Mouse (Mus musculus) thymus, adult 2 months (tissue): ENCODE results near the gene Chmp4b. TPM values are rescaled to one million over a fixed set of nuclear protein-coding genes. Genes with fewer than 3 reads are reported as not detected.

Experiments used
- DNase-seq: peaks from one replicate; pipeline ENCODE4 v3.0.0; 2021
- H3K27ac ChIP-seq: fragments of 200-500 bp; 2 replicates; pipeline ENCODE4 v1.5.1; 2012; ENCODE audit warnings: low read length, control low read depth; ENCODE audit not compliant: control insufficient read depth, insufficient read depth
- H3K27me3 ChIP-seq: fragments of 200-500 bp; 2 replicates; pipeline ENCODE4 v1.6.1; 2012; ENCODE audit warnings: mild to moderate bottlenecking, low read length, moderate library complexity, mixed read lengths; ENCODE audit not compliant: control insufficient read depth, insufficient read depth
- H3K36me3 ChIP-seq: fragments of 200-500 bp; 2 replicates; pipeline ENCODE4 v1.6.1; 2012; ENCODE audit warnings: mild to moderate bottlenecking, low read length, moderate library complexity; ENCODE audit not compliant: control insufficient read depth, insufficient read depth
- H3K4me1 ChIP-seq: fragments of 200-500 bp; replicated peaks from 2 replicates; pipeline ENCODE4 v1.6.1; 2012; ENCODE audit warnings: low read length; ENCODE audit not compliant: control insufficient read depth, insufficient read depth
- H3K4me3 ChIP-seq: fragments of 200-500 bp; 2 replicates; pipeline ENCODE4 v1.5.1; 2012; ENCODE audit warnings: mild to moderate bottlenecking, low read length, control low read depth, moderate library complexity; ENCODE audit not compliant: control insufficient read depth, insufficient read depth
- CTCF ChIP-seq: fragments of 200-500 bp; IDR thresholded peaks from 2 replicates; pipeline ENCODE4 v1.5.1; 2012; ENCODE audit warnings: mild to moderate bottlenecking, control low read depth, low read length, moderate library complexity, borderline replicate concordance; ENCODE audit not compliant: control insufficient read depth, poor library complexity, insufficient read depth; ENCODE audit errors: extremely low read depth
- POLR2A ChIP-seq: fragments of 200-500 bp; IDR thresholded peaks from 2 replicates; pipeline ENCODE4 v1.6.1; 2012; ENCODE audit warnings: mild to moderate bottlenecking, low read length, control low read depth, moderate library complexity; ENCODE audit not compliant: control insufficient read depth, poor library complexity, insufficient read depth; ENCODE audit errors: extremely low read depth
- WGBS: fragments of 180-500 bp; shearing (Covaris S2); methylation state at CpG from one replicate; pipeline ENCODE4 v1.1.7; 2018; 5-methylcytosine and 5-hydroxymethylcytosine counted together
- polyA plus RNA-seq: library from polyadenylated mRNA; depleted of rRNA; stranded (reverse); fragments of >200 nt; gene quantifications from 2 replicates; pipeline ENCODE4 v1.2.3, GENCODE M21; 2012

The Chmp4b gene
- polyA plus RNA-seq, 1 experiment, result 83.8 TPM

DNA sequence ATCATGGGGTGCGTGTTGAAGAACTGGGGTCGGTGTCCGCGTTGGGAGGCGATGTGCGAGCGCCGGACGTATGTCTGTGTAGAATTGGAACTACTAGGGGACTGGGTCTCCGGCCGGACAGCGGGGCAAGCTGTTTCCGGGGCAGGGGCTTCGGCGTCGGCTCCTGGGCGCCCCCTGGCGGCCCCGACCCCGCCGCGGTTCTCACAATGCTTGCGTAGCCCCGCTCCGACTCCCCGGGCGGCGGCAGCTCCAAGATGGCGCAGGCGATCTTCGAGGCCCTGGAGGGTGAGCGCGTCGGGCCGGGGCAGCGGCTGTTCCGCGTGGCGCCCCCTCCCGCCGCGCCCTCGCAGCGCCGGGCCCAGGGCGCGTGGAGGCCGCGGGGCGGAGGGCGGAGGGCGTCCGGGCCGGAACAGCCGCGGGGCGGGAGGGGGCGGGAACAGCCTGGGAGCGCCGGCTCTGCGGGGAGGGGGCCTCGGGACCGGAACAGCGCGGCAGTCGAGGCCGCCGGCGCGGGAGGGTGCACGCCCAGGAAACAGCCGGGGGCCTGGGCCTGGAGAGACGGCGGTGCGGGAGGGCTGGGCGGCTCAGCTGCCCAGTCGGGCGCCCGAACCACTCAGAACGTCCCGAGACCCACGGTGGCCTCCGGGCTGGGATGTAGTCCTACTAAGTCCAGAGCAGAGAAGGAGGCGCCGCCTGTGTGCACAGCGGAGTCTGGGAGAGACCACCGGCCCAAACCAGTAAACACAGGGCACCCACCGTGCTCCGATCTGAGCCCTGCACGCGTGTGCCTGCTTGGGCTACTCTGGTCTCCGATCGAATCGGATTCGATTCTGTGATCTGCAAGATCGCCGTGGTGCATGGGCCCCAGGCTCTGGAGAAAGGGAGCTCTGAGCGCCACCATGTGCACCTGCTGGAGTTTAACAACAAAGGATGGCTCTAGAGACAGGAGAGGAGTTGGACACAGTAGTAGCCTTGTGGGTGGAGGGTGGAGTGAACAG, 38.1 kb upstream of the Chmp4b start, which contains the start of the genes Zfp341 and 4930519P11Rik:
Gene Zfp341, plus strand, starts transcription at position 180 of the 998 bp plus-strand sequence.
Gene 4930519P11Rik, minus strand, starts transcription at position 320 of the 998 bp plus-strand sequence.
- TF ChIP-seq POLR2A (peak; percentile 98), CTCF (peak; percentile 98)
- Histone ChIP-seq H3K36me3 (no peaks in the 10 kb centered on the region), H3K4me3 (peak within 1 kb of the TSS; percentile 90), H3K4me1 (peaks cover 43% of the 10 kb centered on the region), H3K27me3 (no peaks in the 10 kb centered on the region), H3K27ac (peak within 1 kb of the TSS; percentile 96)
- peak; percentile 91 for DNase-seq
- under 1% methylated on average over 86 of the region's 98 CpGs for WGBS

- no peak overlapping the region for H3K4me3 ChIP-seq
- H3K36me3 ChIP-seq, result no peaks in the 10 kb centered on the region
- WGBS, result 38% methylated on average over 19 of the region's 19 CpGs
- H3K27ac ChIP-seq, result peak overlapping the region; percentile 78; the same call in 1 of the 2 replicates
- TF ChIP-seq POLR2A (no peak), CTCF (no peak)
- DNase-seq, result no peak
- H3K27me3 ChIP-seq, result no peaks in the 10 kb centered on the region
- peaks cover 34% of the 10 kb centered on the region for H3K4me1 ChIP-seq
Observed at GRCm38 (mm10) chr2:154614841-154615576, 36.5 kb upstream of the Chmp4b start.

DNA sequence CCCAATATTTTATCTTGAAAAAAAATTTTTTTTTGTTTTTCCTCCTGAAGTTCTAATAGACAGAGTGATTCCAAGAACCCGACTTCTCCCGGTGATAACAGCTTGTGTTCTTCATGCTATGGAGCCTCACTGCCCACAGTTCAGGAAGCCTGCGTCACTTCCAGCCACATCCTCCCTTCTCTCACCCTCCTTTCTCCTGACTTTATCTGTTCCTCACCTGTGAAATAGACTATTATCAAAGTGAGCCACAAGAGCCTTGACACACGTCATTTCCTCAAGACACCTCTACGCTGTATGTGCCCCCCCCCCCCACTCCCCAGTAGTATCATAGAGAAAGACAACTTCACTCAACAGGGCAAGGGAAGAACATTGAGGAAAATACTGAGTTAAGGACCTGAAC, 35.8 kb upstream of the Chmp4b start:
- TF ChIP-seq POLR2A (no peak), CTCF (no peak)
- Histone ChIP-seq H3K36me3 (no peaks in the 10 kb centered on the region), H3K4me1 (peaks cover 34% of the 10 kb centered on the region), H3K4me3 (no peak overlapping the region), H3K27ac (peak overlapping the region; percentile 78), H3K27me3 (no peaks in the 10 kb centered on the region)
- 4% methylated on average over 5 of the region's 5 CpGs for WGBS
- peak; percentile 39 for DNase-seq

- Histone ChIP-seq H3K27me3 (no peaks in the 10 kb centered on the region), H3K27ac (peak overlapping the region; percentile 95), H3K4me3 (no peak overlapping the region), H3K4me1 (peaks cover 34% of the 10 kb centered on the region), H3K36me3 (no peaks in the 10 kb centered on the region)
- TF ChIP-seq POLR2A (no peak), CTCF (no peak)
- DNase-seq, result peak; percentile 64
- 10% methylated on average over 3 of the region's 3 CpGs for WGBS
Observed at GRCm38 (mm10) chr2:154617061-154617460, 34.4 kb upstream of the Chmp4b start.

DNA sequence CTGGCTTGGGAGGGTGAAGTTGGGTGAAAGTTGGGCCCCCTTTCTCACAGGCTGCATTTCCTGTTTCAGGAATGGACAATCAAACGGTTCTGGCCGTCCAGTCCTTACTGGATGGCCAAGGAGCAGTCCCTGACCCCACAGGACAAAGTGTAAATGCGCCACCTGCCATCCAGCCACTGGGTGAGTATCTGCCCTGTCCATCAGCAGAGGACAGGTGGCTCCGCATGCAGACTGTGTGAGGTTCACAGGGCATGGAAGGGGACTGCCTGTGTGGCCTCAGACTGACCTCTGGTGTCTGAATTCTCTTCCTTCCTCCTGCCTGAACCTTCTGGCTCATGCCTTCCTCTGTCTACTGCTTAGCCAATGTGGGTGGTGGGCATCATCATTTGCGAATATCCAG, 29.8 kb upstream of the Chmp4b start:
- Histone ChIP-seq H3K27me3 (no peaks in the 10 kb centered on the region), H3K4me1 (peaks cover 8% of the 10 kb centered on the region), H3K27ac (no peak overlapping the region), H3K36me3 (no peaks in the 10 kb centered on the region), H3K4me3 (no peak overlapping the region)
- TF ChIP-seq POLR2A (no peak), CTCF (no peak)
- WGBS, result 94% methylated on average over 5 of the region's 5 CpGs
- no peak for DNase-seq

- Histone ChIP-seq H3K36me3 (no peaks in the 10 kb centered on the region), H3K27me3 (no peaks in the 10 kb centered on the region), H3K4me1 (no peaks in the 10 kb centered on the region), H3K27ac (no peak overlapping the region), H3K4me3 (no peak overlapping the region)
- no peak for TF ChIP-seq CTCF
- TF ChIP-seq POLR2A, result no peak
- DNase-seq, result no peak
Observed at GRCm38 (mm10) chr2:154624137-154624536, 27.4 kb upstream of the Chmp4b start.
